Mouse (Mus musculus) lung, adult 18-20 months (tissue): ENCODE measurements around the gene Olfr201.
"Not testable (repeated sequence)": the region's sequence is repeated elsewhere in the genome, so short reads cannot be mapped to it uniquely, and the experiment has no call there.

Experiments used
- DNase-seq, 2 experiments: peaks; one replicate each; pipeline ENCODE4 v3.0.0; 2022; ENCODE audit warnings: mixed read lengths in 2 of 2

Gene Olfr201

DNA sequence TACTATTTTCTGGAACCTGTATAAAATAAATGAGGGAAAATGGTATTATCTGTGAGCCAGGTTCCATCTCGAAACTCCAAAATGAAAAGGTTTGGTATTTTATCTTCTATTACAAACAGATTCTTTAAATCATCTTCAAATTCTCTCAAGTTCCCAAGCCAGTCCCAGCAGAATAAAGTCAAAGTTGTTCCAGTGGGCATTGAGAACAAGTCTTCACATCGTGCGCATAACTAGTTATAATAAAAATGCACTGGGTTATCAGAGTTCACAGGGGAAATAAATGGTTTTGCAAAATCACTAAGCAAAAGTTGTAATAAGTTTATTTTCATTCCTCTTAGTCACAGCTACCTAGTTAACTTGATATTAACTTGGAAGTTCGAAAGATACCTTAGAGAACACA is at the start of gene Olfr201:
Gene Olfr201 (minus strand): TSS at position 101 of the 400 bp plus-strand sequence.
- DNase-seq, result not testable (repeated sequence)

DNA sequence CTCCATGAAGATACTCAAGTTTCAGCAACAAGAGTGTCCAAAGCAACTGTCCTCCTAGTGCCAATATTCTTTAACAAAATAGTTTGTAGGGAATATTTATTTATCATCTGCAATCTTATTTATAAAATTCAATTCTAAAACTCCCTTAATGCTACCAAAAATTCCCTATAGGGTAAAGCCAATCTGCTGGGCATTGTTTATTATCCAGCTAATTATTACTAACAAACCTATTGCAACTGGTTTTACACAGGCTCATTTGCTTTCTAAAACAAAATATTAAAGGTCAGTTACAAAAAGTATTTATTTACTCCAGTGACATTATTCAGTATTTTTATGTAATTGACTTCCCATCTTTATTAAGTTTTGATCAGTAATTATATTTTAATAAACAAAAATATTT is 45.7 kb upstream of the Olfr201 start, which contains the start of gene Olfr204:
Gene Olfr204 (minus strand): TSS at position 101 of the 400 bp plus-strand sequence.
- no peak for DNase-seq

DNA sequence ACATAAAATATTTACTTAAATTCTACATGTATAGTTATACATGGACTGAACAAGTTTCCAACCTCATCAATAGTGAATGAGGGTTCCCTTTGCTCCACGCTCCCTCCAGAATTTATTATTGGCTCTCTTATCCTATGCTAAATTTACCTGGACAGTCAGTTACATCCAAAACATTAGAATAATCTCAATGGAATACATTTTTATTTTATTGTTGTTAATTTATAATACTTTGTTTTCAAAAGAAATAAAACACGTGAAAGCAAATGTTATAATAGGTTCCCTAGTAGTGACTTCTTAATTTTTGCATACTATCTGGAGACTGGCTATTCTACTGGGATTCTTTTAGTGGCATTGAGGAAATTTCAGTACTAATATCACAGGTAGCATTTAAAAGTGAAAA is 26.1 kb upstream of the Olfr201 start, which contains the start of gene Olfr203:
Gene Olfr203 (plus strand): TSS at position 301 of the 400 bp plus-strand sequence.
- no peak for DNase-seq

DNA sequence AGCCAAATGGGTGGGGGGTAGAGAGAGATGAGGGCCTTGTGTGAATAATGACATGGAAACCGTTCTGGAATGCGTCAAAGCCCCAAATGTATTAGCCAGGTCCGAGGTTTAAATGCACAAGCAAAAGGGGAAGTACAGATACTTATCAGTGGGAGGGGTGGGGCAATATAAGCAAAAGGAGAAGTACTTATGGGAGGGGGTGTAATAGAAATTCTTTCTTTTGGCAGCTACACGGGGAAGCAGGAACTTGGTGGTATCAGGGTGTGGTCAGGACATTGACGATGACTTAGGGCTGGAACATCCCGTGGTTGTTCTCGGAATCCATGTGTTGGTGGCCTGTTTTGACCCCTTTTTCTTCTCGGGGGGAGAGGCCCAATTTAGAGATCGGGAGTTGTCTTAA is 15.1 kb upstream of the Olfr201 start:
- DNase-seq, result not testable (repeated sequence)

DNA sequence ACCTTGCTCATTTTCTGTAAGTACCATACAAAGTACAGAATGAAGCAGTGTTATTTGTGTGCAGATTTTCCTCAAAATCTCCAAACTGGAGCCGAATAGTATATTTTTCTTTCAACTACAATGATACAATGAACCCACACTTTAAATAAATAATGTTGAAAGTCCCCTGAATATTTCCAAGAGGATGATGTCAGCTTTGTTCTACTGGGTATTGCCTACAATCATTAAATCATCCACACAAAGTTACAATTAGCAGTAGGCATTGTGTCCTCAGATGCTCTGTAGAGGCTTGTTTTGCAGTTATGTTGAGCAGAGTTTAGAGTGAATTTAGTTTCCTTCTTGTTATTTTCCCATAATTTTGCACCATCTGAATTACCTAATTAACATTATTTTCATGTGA is 14.3 kb upstream of the Olfr201 start, which contains the start of gene Olfr202:
Gene Olfr202 (minus strand): TSS at position 101 of the 400 bp plus-strand sequence.
- no peak for DNase-seq

DNA sequence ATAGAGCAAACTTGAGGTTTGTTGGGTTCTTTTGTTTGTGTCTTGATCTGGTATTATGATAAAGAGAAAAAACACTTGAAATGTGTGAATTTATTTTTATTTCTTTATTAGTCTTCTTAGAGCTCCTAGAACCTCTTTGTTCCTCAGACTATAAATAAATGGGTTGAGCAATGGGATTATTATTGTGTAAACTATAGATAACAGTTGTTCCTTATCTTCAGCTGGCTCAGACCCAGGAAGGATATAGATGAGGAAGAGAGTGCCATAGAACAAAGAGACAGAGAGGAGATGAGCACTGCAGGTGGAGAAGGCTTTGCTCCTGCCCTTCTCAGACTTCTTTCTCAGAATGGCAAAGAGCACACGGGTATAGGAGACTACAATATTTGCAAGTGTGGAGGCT is 11.0 kb upstream of the Olfr201 start:
- DNase-seq, result no peak

DNA sequence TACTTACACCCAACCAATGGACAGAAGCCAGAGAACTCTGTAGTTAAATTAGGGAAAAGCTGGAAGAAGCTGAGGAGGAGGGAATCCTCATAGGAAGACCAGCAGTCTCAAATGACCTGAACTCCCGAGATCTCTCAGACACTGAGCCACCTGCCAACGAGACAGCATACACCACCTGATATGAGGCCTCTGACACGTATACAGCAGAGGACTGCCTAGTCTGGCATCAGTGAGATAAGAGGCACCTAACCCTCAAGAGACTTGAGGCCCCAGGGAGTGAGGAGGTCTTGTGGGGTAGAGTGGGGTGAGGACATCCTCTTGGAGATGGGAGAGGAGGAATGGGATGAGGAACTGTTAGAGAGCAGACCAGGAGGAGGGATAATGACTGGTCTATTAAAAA is 8.1 kb upstream of the Olfr201 start:
- DNase-seq, result no peak

DNA sequence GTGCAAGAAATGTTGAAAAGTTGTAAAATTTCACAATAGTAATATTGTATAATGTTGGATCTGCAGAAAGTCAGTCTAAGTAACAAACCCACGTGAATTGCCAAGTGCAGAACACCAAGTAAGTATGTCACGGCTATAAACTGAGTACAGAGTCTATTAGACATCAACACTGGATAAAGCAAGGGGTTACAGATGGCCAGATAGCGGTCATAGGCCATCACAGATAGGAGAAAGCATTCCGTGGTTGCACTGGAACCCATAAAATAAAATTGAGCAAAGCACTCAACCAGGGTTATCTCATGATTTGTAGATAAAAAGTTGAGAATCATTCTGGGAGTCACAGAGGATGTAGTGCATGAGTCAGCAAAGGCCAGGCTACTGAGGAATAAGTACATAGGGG is 3.3 kb downstream of the Olfr201 start:
- DNase-seq, result not testable (repeated sequence)

DNA sequence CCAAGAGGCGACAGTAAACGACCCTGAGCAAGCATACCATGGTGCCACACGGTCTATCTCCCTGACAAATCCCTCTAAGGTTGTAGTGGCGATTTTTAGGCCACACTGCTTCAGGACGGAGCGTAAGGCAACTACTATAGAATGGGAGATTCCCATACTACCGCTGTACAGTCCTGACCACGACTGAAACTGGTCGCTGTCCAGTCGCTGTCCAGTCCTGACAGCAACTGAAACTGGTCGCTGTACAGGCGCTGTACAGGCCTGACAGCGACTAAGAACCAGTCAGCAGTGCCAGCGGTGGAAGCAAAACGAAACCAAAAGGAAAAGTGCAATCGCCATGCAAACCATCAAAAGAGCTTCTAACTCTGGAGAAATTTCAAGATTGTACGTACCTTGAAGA is 22.7 kb downstream of the Olfr201 start:
- no peak for DNase-seq

DNA sequence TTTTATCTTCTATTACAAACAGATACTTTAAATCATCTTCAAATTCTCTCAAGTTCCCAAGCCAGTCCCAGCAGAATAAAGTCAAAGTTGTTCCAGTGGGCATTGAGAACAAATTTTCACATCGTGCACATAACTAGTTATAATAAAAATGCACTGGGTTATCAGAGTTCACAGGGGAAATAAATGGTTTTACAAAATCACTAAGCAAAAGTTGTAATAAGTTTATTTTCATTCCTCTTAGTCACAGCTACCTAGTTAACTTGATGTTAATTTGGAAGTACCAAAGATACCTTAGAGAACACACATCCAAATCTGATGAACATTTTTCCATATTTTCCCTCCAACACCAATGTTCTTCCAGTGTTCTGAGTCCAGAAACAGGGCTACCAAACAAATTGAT is 52.8 kb downstream of the Olfr201 start, which contains the start of gene Olfr199:
Gene Olfr199 (minus strand): TSS at position 101 of the 400 bp plus-strand sequence.
- DNase-seq, result not testable (repeated sequence)

DNA sequence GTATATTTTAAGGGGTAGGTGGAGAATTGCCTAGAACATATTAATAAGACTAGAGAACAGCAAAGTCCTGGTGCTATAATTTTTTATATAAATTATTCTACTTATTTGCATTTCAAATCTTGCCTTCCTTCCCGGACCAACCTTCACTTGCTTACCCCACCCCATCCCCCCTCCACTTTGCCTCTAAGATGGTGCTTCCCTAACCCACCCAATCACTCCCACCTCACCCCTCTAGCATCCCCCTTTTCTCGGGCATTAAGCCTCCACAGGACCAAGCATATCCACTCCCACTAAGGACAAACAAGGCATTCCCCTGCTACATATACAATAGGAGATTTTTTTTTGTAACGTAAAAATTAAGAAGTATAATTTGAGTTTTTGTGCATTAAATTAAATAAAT is 54.6 kb downstream of the Olfr201 start:
- not testable (repeated sequence) for DNase-seq
